Mouse (Mus musculus) heart, embryonic 13.5 days (tissue): ENCODE data around the gene Gm17535. TPM values are rescaled to one million over a fixed set of nuclear protein-coding genes. Genes with fewer than 3 reads are reported as not detected.
"Not testable (repeated sequence)": the region's sequence is repeated elsewhere in the genome, so short reads cannot be mapped to it uniquely, and the experiment has no call there.

Source experiments
- ATAC-seq: fragments of 200-750 bp; cut with Nextera tagmentation; 2 replicates; pipeline ENCODE4 v1.8.0; 2017; ENCODE audit warnings: moderate TSS enrichment; ENCODE audit not compliant: insufficient number of reproducible peaks, low FRiP score, low TSS enrichment; ENCODE audit errors: extremely low read depth
- H3K27ac ChIP-seq: fragments of 300-500 bp; sonication (generic); replicated peaks from 2 replicates; pipeline ENCODE4 v1.5.1; 2015; ENCODE audit warnings: moderate library complexity, mild to moderate bottlenecking, inconsistent platforms
- H3K27me3 ChIP-seq: fragments of 300-500 bp; sonication (generic); replicated peaks from 2 replicates; pipeline ENCODE4 v1.6.1; 2015; ENCODE audit warnings: mild to moderate bottlenecking, inconsistent platforms
- H3K36me3 ChIP-seq: fragments of 300-500 bp; sonication (generic); 2 replicates; pipeline ENCODE4 v1.6.1; 2015; ENCODE audit warnings: mild to moderate bottlenecking, inconsistent platforms
- H3K4me1 ChIP-seq: fragments of 300-500 bp; sonication (generic); 2 replicates; pipeline ENCODE4 v1.6.1; 2015; ENCODE audit warnings: inconsistent platforms
- H3K4me2 ChIP-seq: fragments of 300-500 bp; sonication (generic); 2 replicates; pipeline ENCODE4 v1.6.1; 2015; ENCODE audit warnings: inconsistent platforms, mild to moderate bottlenecking, moderate library complexity
- H3K4me3 ChIP-seq: fragments of 300-500 bp; sonication (generic); 2 replicates; pipeline ENCODE4 v1.5.1; 2015; ENCODE audit warnings: moderate library complexity, mild to moderate bottlenecking, inconsistent platforms
- H3K9ac ChIP-seq: fragments of 300-500 bp; sonication (generic); 2 replicates; pipeline ENCODE4 v1.6.1; 2015; ENCODE audit warnings: inconsistent platforms, mild to moderate bottlenecking, moderate library complexity
- H3K9me3 ChIP-seq: fragments of 300-500 bp; sonication (generic); 2 replicates; pipeline ENCODE4 v1.6.1; 2016; ENCODE audit warnings: inconsistent platforms
- WGBS: fragments of 180-500 bp; shearing (Covaris S2); methylation state at CpG from one replicate; pipeline ENCODE4 v1.1.7; 2015; ENCODE audit warnings: mixed read lengths; 5-methylcytosine and 5-hydroxymethylcytosine counted together
- polyA plus RNA-seq: library from polyadenylated mRNA; unstranded; fragments of >200 nt; fragmentation: Nextera tagmentation; extraction: Ambion mirVana; gene quantifications from 2 replicates; pipeline ENCODE4 v1.2.1, GENCODE M21; 2015

Gene Gm17535
- polyA plus RNA-seq, 1 experiment from 2014 or later: not detected

GRCm38 (mm10) chr9:3015354-3015753 is 19.0 kb upstream of the Gm17535 start, which contains the start of gene Gm10720:
Gene Gm10720, plus strand, starts transcription at chr9:3015654.
- not testable (repeated sequence) for H3K36me3 ChIP-seq, H3K4me1 ChIP-seq, H3K9ac ChIP-seq, H3K27me3 ChIP-seq, H3K27ac ChIP-seq, H3K9me3 ChIP-seq, H3K4me2 ChIP-seq, H3K4me3 ChIP-seq, ATAC-seq
- WGBS: 67% methylated on average over 5 of the region's 9 CpGs

GRCm38 (mm10) chr9:3015896-3016295 is 18.5 kb upstream of the Gm17535 start:
- WGBS: 69% methylated on average over 6 of the region's 6 CpGs
- H3K4me2 ChIP-seq, H3K4me3 ChIP-seq, H3K4me1 ChIP-seq, H3K36me3 ChIP-seq, H3K9me3 ChIP-seq, H3K27ac ChIP-seq, ATAC-seq, H3K9ac ChIP-seq, H3K27me3 ChIP-seq: not testable (repeated sequence)

GRCm38 (mm10) chr9:3017108-3017507 is 17.3 kb upstream of the Gm17535 start, which contains the start of gene Gm10719:
Gene Gm10719, plus strand, starts transcription at chr9:3017408.
- H3K4me1 ChIP-seq, H3K9me3 ChIP-seq, H3K27ac ChIP-seq, ATAC-seq, H3K4me3 ChIP-seq, H3K27me3 ChIP-seq, H3K36me3 ChIP-seq, H3K4me2 ChIP-seq, H3K9ac ChIP-seq: not testable (repeated sequence)
- 47% methylated on average over 2 of the region's 9 CpGs for WGBS

- H3K27ac ChIP-seq, H3K9me3 ChIP-seq, H3K4me2 ChIP-seq, H3K4me1 ChIP-seq, ATAC-seq, H3K36me3 ChIP-seq, H3K9ac ChIP-seq, H3K27me3 ChIP-seq, H3K4me3 ChIP-seq: not testable (repeated sequence)
- 58% methylated on average over 9 of the region's 9 CpGs for WGBS
Measured at GRCm38 (mm10) chr9:3018944-3019343, 15.5 kb upstream of the Gm17535 start.

GRCm38 (mm10) chr9:3019835-3020727 is 14.3 kb upstream of the Gm17535 start:
- not testable (repeated sequence) for H3K4me2 ChIP-seq, ATAC-seq, H3K9ac ChIP-seq, H3K4me3 ChIP-seq, H3K4me1 ChIP-seq, H3K9me3 ChIP-seq, H3K27me3 ChIP-seq, H3K27ac ChIP-seq, H3K36me3 ChIP-seq
- WGBS: 67% methylated on average over 17 of the region's 19 CpGs

GRCm38 (mm10) chr9:3022316-3023008 is 11.9 kb upstream of the Gm17535 start:
- H3K27ac ChIP-seq, H3K9me3 ChIP-seq, H3K27me3 ChIP-seq, H3K4me3 ChIP-seq, H3K36me3 ChIP-seq, H3K4me2 ChIP-seq, ATAC-seq, H3K4me1 ChIP-seq, H3K9ac ChIP-seq: not testable (repeated sequence)
- WGBS: 68% methylated on average over 11 of the region's 13 CpGs

GRCm38 (mm10) chr9:3023312-3023984 is 11.0 kb upstream of the Gm17535 start, which contains the start of gene Gm10718:
Gene Gm10718, plus strand, starts transcription at chr9:3023547.
- H3K4me2 ChIP-seq, H3K36me3 ChIP-seq, H3K27me3 ChIP-seq, H3K4me1 ChIP-seq, H3K9ac ChIP-seq, ATAC-seq, H3K9me3 ChIP-seq, H3K4me3 ChIP-seq, H3K27ac ChIP-seq: not testable (repeated sequence)
- 67% methylated on average over 12 of the region's 13 CpGs for whole genome bisulfite sequencing

- not testable (repeated sequence) for H3K4me3 ChIP-seq, ATAC-seq, H3K9ac ChIP-seq, H3K4me1 ChIP-seq, H3K27ac ChIP-seq, H3K4me2 ChIP-seq, H3K9me3 ChIP-seq, H3K36me3 ChIP-seq, H3K27me3 ChIP-seq
- WGBS: 69% methylated on average over 16 of the region's 16 CpGs
Measured at GRCm38 (mm10) chr9:3023985-3024648, 10.3 kb upstream of the Gm17535 start.

GRCm38 (mm10) chr9:3024912-3025467 is 9.4 kb upstream of the Gm17535 start, which contains the start of gene Gm10717:
Gene Gm10717, plus strand, starts transcription at chr9:3025417.
- H3K36me3 ChIP-seq, H3K27me3 ChIP-seq, ATAC-seq, H3K27ac ChIP-seq, H3K9me3 ChIP-seq, H3K4me3 ChIP-seq, H3K4me1 ChIP-seq, H3K9ac ChIP-seq, H3K4me2 ChIP-seq: not testable (repeated sequence)
- 65% methylated on average over 12 of the region's 12 CpGs for WGBS

- H3K4me1 ChIP-seq, H3K4me2 ChIP-seq, H3K4me3 ChIP-seq, H3K36me3 ChIP-seq, H3K27ac ChIP-seq, H3K9ac ChIP-seq, H3K27me3 ChIP-seq, H3K9me3 ChIP-seq, ATAC-seq: not testable (repeated sequence)
- 63% methylated on average over 5 of the region's 6 CpGs for WGBS
Measured at GRCm38 (mm10) chr9:3025653-3026052, 8.7 kb upstream of the Gm17535 start.

GRCm38 (mm10) chr9:3026136-3026535 is 8.3 kb upstream of the Gm17535 start:
- 70% methylated on average over 5 of the region's 5 CpGs for WGBS
- not testable (repeated sequence) for H3K27ac ChIP-seq, H3K36me3 ChIP-seq, H3K9ac ChIP-seq, H3K9me3 ChIP-seq, ATAC-seq, H3K4me3 ChIP-seq, H3K4me2 ChIP-seq, H3K4me1 ChIP-seq, H3K27me3 ChIP-seq
